Mouse (Mus musculus) CD4-positive naive resting alpha-beta T cell, adult 57 days (primary cell): ENCODE results near the gene Cyp2b10. TPM values are rescaled to one million over a fixed set of nuclear protein-coding genes. Genes with fewer than 3 reads are reported as not detected.

ENCODE experiments used
- total RNA-seq: library from RNA; stranded (reverse); gene quantifications from one replicate; pipeline ENCODE4 v1.2.4, GENCODE M21; 2023

Cyp2b10 gene
- total RNA-seq: not detected

GRCm38 (mm10) chr7:25897411-25897810 lies at the start of gene Cyp2b10:
Gene Cyp2b10 (plus strand): TSS chr7:25897620.

Other genes starting within 250 kb of the Cyp2b10 start
- 22.5 TPM for gene Bckdha, start 238.6 kb upstream of the Cyp2b10 start, total RNA-seq
- 61.9 TPM for gene Exosc5, start 238.5 kb upstream of the Cyp2b10 start, total RNA-seq
- not detected for gene Tmem91, start 222.5 kb upstream of the Cyp2b10 start, total RNA-seq
- 31.5 TPM for gene B9d2, start 216.8 kb upstream of the Cyp2b10 start, total RNA-seq
- 147 TPM for gene Tgfb1, start 210.6 kb upstream of the Cyp2b10 start, total RNA-seq
- 106 TPM for gene Ccdc97, start 178.5 kb upstream of the Cyp2b10 start, total RNA-seq
- gene Hnrnpul1, start 142.9 kb upstream of the Cyp2b10 start, total RNA-seq: 219 TPM
- gene Axl, start 108.9 kb upstream of the Cyp2b10 start, total RNA-seq: 7.1 TPM
- gene Cyp2s1, start 80.7 kb upstream of the Cyp2b10 start, total RNA-seq: 11.1 TPM
- gene Cyp2b13, start 163.9 kb downstream of the Cyp2b10 start, total RNA-seq: not detected